Mouse (Mus musculus): ENCODE measurements around the gene Olfr303. TPM values are rescaled to one million over a fixed set of nuclear protein-coding genes. Genes with fewer than 3 reads are reported as not detected.
"Not testable (repeated sequence)": the region's sequence is repeated elsewhere in the genome, so short reads cannot be mapped to it uniquely, and the experiment has no call there.

Olfr303 gene
- polyA plus RNA-seq (2015; fragmentation: Nextera tagmentation; extraction: Ambion mirVana), result not detected in 2 replicates

DNA sequence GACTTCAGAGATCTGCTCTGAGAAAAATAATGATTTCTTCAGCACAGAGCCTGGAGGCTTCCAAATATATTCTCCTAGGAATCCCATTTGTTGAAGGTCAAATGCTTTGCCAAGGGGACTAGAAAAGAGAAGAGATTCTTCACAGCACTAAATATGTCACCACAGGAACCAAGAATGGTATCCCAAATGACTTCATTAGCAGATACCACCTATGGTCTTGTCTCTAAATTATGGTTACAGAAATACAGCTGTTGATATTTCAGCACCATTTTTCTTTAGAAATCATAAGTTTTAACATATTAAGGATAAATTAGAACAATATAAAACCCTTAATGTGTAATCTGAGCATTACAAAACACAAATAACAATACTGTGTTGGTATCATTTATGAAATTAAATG is at the start of gene Olfr303:
TSS of gene Olfr303 (minus strand) at position 101 of the 400 bp plus-strand sequence.
- no peak for ATAC-seq (replicated peaks)
- Histone ChIP-seq H3K27me3 (no peaks in the 10 kb centered on the region), H3K36me3 (no peaks in the 10 kb centered on the region), H3K9me3 (no peaks in the 10 kb centered on the region), H3K4me3 (no peak within 1 kb of the TSS), H3K4me2 (replicated peaks) (no peak within 1 kb of the TSS), H3K27ac (replicated peaks) (no peak within 1 kb of the TSS), H3K9ac (replicated peaks) (no peak within 1 kb of the TSS), H3K4me1 (no peaks in the 10 kb centered on the region)

DNA sequence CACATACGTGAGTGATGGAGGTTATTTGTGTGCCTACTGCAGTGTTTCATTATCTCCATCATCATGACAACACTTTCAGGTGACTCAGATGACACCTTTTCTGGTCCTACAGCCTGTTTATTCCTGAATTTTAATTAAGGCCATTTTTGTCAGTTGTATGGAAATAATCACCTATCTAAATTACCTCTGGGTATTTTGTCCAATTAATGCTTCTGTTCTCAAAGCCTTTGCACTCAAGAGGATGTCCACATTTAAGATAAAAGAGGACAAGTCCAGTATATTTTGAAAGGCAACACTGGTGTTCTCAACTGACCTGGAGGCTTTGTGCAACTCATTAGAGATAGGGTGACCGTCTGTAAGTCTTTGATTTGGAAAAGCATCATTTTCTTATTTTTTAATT is 6.0 kb upstream of the Olfr303 start, which contains the start of gene Olfr301:
TSS of gene Olfr301 (plus strand) at position 301 of the 400 bp plus-strand sequence.
- H3K27me3 ChIP-seq, result no peaks in the 10 kb centered on the region
- H3K36me3 ChIP-seq, result no peaks in the 10 kb centered on the region
- no peak within 1 kb of the TSS for H3K9ac ChIP-seq (replicated peaks)
- H3K27ac ChIP-seq (replicated peaks), result no peak within 1 kb of the TSS
- H3K4me1 ChIP-seq, result no peaks in the 10 kb centered on the region
- no peak for ATAC-seq (replicated peaks)
- no peaks in the 10 kb centered on the region for H3K9me3 ChIP-seq
- H3K4me2 ChIP-seq (replicated peaks), result no peak within 1 kb of the TSS
- no peak within 1 kb of the TSS for H3K4me3 ChIP-seq
- 84% methylated on average over 2 of the region's 2 CpGs for WGBS

- Histone ChIP-seq H3K27ac (replicated peaks) (no peak within 1 kb of the TSS), H3K4me2 (replicated peaks) (no peak within 1 kb of the TSS), H3K4me1 (no peaks in the 10 kb centered on the region), H3K9ac (replicated peaks) (no peak within 1 kb of the TSS), H3K4me3 (no peak within 1 kb of the TSS), H3K9me3 (no peaks in the 10 kb centered on the region), H3K36me3 (no peaks in the 10 kb centered on the region), H3K27me3 (no peaks in the 10 kb centered on the region)
- WGBS, result 78% methylated on average over 1 of the region's 1 CpGs
- ATAC-seq (replicated peaks), result no peak
These were observed 11.0 kb downstream of the Olfr303 start, which contains the start of gene Olfr304 for GRCm38 (mm10) chr7:86386558-86386957. Gene Olfr304 (minus strand): TSS chr7:86386658.

GRCm38 (mm10) chr7:86385769-86386168 is 11.8 kb downstream of the Olfr303 start:
- 75% methylated on average over 3 of the region's 3 CpGs for WGBS
- ATAC-seq (replicated peaks), result no peak
- no peak overlapping the region for H3K9ac ChIP-seq (replicated peaks)

DNA sequence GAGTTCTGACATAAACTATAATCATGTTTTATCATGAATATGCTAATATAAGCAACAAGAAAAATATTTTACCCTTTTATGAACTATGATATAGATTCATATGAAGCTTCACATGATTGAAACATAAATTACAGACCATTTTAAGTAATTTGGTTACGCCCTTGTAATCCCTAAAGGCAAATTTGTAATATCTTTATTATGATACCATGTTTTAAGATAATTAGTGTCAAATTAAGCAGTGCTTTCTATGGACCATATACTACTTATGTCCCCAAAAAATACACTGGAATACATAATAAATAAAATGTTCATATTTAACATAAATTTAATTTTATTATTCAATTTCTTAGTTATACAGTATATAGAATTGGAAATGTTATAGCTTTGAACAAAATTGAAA is 30.8 kb downstream of the Olfr303 start, which contains the start of gene Olfr305:
TSS of gene Olfr305 (minus strand) at position 101 of the 400 bp plus-strand sequence.
- Histone ChIP-seq H3K9me3 (no peaks in the 10 kb centered on the region), H3K4me3 (no peak within 1 kb of the TSS), H3K27ac (replicated peaks) (no peak within 1 kb of the TSS), H3K4me1 (no peaks in the 10 kb centered on the region), H3K27me3 (no peaks in the 10 kb centered on the region), H3K4me2 (replicated peaks) (no peak within 1 kb of the TSS), H3K36me3 (no peaks in the 10 kb centered on the region), H3K9ac (replicated peaks) (no peak within 1 kb of the TSS)
- no peak for ATAC-seq (replicated peaks)
- WGBS, result 91% methylated on average over 1 of the region's 1 CpGs

More at GRCm38 (mm10) chr7:86385769-86386168, 11.8 kb downstream of the Olfr303 start:
- H3K4me2 ChIP-seq (replicated peaks), result no peak overlapping the region
- no peak overlapping the region for H3K4me3 ChIP-seq
- no peak overlapping the region for H3K27ac ChIP-seq (replicated peaks)
- no peaks in the 10 kb centered on the region for H3K27me3 ChIP-seq
- no peaks in the 10 kb centered on the region for H3K9me3 ChIP-seq
- H3K36me3 ChIP-seq, result no peaks in the 10 kb centered on the region
- H3K4me1 ChIP-seq, result no peaks in the 10 kb centered on the region

DNA sequence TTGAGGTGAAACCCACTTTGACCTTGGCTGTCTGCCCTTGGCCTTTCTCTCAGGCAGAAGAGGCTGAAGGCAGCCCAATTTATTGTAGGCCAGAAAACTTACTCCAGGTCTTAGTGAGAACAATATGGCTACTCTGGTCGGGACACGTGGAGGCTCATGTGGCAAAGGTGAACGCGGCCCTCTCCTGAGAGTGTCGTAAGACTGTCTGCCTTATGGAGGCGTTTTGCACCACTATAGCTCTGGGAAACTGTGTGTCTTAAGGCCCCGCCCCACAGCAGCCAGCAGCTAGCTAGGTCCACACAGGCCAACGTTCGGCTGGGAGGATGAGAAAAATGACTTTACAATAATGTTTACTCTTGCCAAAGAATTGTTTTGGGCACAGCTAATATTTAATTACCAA is 51.3 kb downstream of the Olfr303 start:
- H3K4me3 ChIP-seq; ATAC-seq (replicated peaks); H3K4me2 ChIP-seq (replicated peaks); H3K27ac ChIP-seq (replicated peaks); H3K4me1 ChIP-seq; H3K9me3 ChIP-seq; H3K36me3 ChIP-seq; H3K9ac ChIP-seq (replicated peaks); H3K27me3 ChIP-seq: not testable (repeated sequence)
- 90% methylated on average over 9 of the region's 9 CpGs for WGBS

GRCm38 (mm10) chr7:86344253-86344652 is 53.3 kb downstream of the Olfr303 start:
- Histone ChIP-seq H3K4me3 (no peak overlapping the region), H3K9me3 (no peaks in the 10 kb centered on the region), H3K27me3 (no peaks in the 10 kb centered on the region), H3K36me3 (no peaks in the 10 kb centered on the region), H3K4me2 (replicated peaks) (no peak overlapping the region), H3K4me1 (no peaks in the 10 kb centered on the region), H3K9ac (replicated peaks) (no peak overlapping the region), H3K27ac (replicated peaks) (no peak overlapping the region)
- ATAC-seq (replicated peaks), result no peak
- WGBS, result 51% methylated on average over 3 of the region's 3 CpGs

- Histone ChIP-seq H3K4me2 (replicated peaks) (no peak overlapping the region), H3K27me3 (no peaks in the 10 kb centered on the region), H3K27ac (replicated peaks) (no peak overlapping the region), H3K9me3 (no peaks in the 10 kb centered on the region), H3K36me3 (no peaks in the 10 kb centered on the region), H3K9ac (replicated peaks) (no peak overlapping the region), H3K4me3 (no peak overlapping the region), H3K4me1 (no peaks in the 10 kb centered on the region)
- WGBS, result 79% methylated on average over 14 of the region's 14 CpGs
- ATAC-seq (replicated peaks), result no peak
These were observed 54.6 kb downstream of the Olfr303 start for GRCm38 (mm10) chr7:86342881-86343565.

Other genes with a start within 250 kb of the Olfr303 start
- not detected in 2 replicates for gene Vmn2r75, start 226.0 kb downstream of the Olfr303 start, polyA plus RNA-seq (2015; fragmentation: Nextera tagmentation; extraction: Ambion mirVana)
- not detected in 2 replicates for gene Vmn2r76, start 151.5 kb downstream of the Olfr303 start, polyA plus RNA-seq (2015; fragmentation: Nextera tagmentation; extraction: Ambion mirVana)
- gene Olfr310, start 120.6 kb downstream of the Olfr303 start, polyA plus RNA-seq (2015; fragmentation: Nextera tagmentation; extraction: Ambion mirVana), result not detected in 2 replicates
- not detected in 2 replicates for gene Olfr309, start 84.1 kb downstream of the Olfr303 start, polyA plus RNA-seq (2015; fragmentation: Nextera tagmentation; extraction: Ambion mirVana)
- not detected in 2 replicates for gene Olfr308, start 72.2 kb downstream of the Olfr303 start, polyA plus RNA-seq (2015; fragmentation: Nextera tagmentation; extraction: Ambion mirVana)
- gene Olfr307, start 60.2 kb downstream of the Olfr303 start, polyA plus RNA-seq (2015; fragmentation: Nextera tagmentation; extraction: Ambion mirVana), result not detected in 2 replicates
- gene Olfr305, start 30.9 kb downstream of the Olfr303 start, polyA plus RNA-seq (2015; fragmentation: Nextera tagmentation; extraction: Ambion mirVana), result not detected in 2 replicates
- gene Olfr304, start 11.1 kb downstream of the Olfr303 start, polyA plus RNA-seq (2015; fragmentation: Nextera tagmentation; extraction: Ambion mirVana), result not detected in 2 replicates
- gene Olfr301, start 6.1 kb upstream of the Olfr303 start, polyA plus RNA-seq (2015; fragmentation: Nextera tagmentation; extraction: Ambion mirVana), result not detected in 2 replicates
- not detected in 2 replicates for gene Olfr299, start 62.1 kb upstream of the Olfr303 start, polyA plus RNA-seq (2015; fragmentation: Nextera tagmentation; extraction: Ambion mirVana)
- not detected in 2 replicates for gene Olfr298, start 94.7 kb upstream of the Olfr303 start, polyA plus RNA-seq (2015; fragmentation: Nextera tagmentation; extraction: Ambion mirVana)
- gene Olfr297, start 122.2 kb upstream of the Olfr303 start, polyA plus RNA-seq (2015; fragmentation: Nextera tagmentation; extraction: Ambion mirVana), result not detected in 2 replicates
- gene Olfr295, start 186.1 kb upstream of the Olfr303 start, polyA plus RNA-seq (2015; fragmentation: Nextera tagmentation; extraction: Ambion mirVana), result not detected in 2 replicates
- not detected in 2 replicates for gene Olfr294, start 218.9 kb upstream of the Olfr303 start, polyA plus RNA-seq (2015; fragmentation: Nextera tagmentation; extraction: Ambion mirVana)